Mouse (Mus musculus) spleen, postnatal 10 days (tissue): ENCODE results near the gene Kti12.
A peak's percentile ranks its signal among the peaks of the same experiment; 100 is the strongest.

ENCODE experiments used
- DNase-seq, 2 experiments: peaks; one replicate each; pipeline ENCODE4 v3.0.0; 2021 to 2022; ENCODE audit warnings: low spot score in 2 of 2

The Kti12 gene

DNA sequence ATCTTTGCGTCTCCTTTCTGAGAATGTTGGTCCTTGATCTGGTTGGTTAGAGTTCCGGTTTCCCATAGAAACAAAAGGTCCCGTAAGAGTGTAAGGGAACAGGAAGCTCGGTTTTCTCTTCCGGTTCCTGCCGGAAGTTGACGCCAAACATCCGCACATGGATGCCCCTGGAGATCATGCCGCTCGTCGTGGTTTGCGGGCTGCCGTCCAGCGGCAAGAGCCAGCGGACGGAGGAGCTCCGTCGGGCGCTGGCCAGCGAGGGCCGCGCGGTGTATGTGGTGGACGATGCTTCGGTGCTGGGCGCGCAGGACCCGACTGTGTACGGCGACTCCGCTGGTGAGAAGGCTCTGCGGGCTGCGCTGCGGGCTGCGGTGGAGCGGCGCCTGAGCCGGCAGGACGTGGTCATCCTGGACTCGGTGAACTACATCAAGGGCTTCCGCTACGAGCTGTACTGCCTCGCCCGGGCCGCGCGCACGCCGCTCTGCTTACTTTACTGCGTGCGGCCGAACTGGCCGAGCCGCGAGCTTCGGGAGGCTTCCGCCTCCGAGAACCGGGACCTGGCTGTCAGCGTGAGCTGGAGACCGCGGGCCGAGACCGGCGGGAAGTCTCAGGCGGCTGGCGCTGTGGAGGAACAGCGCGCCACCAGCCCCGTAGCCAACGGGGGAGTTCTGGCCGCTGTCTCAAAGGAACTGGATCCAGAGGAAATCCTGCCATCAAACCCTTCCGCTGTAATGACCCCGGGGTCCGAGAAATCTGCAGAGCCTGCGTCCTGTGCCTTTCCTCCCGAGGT lies at the start of gene Kti12:
Kti12 (plus strand) TSS at position 71 of the 790 bp plus-strand sequence.
- DNase-seq: peak; percentile 65 to 74

DNA sequence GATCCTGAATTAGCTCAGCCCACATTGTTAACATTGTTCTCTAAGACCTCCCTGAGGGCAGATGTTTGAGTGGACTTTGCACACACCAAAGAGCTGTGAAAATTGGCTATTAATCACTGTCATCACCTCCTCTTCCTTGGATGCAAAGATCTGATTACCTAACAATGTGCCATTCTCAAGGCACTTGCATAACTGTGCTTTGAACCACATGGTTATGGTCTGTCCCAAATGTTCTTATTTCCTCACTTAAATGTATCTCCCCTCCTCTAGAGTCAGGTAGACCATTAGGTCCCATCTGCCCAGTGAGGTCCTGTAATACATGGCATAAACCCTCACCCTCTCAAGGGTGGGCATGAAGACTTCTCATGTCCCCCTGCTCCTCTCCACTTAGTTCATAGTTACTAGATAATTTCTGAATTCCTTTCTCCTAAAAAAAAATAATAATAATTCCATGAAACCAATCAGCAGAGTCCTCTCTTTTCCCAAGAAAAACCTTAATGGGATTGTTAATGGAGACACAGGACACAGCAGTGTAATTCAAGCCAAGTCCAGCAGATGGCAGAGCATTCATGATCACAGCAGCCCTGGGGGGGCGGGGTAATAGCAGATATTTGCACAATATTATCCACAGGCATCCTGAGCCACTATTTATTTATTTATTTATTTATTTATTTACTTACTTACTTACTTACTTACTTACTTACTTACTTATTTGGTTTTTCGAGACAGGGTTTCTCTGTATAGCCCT lies 49.3 kb upstream of the Kti12 start:
- DNase-seq: peak; percentile 37 to 77

DNA sequence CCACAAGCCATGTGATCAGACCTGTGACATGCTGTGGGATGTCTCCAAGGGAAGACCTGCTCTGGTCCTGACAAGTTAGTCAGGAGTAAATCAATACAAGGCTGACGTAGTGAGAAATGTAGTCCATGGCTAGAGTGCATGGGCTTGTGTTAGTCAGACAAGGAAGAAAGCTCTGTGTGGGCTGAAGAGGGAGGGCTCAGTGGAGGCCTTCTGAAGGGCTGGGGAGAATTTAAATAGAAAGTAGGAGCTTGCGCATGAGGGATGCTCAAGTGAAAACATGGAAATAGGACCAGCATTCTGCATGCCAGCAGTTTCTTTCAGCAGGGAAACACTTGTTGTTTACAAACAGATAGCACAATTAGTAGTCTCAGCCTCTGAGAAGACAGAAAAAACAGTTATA lies 44.0 kb upstream of the Kti12 start:
- DNase-seq: no peak

DNA sequence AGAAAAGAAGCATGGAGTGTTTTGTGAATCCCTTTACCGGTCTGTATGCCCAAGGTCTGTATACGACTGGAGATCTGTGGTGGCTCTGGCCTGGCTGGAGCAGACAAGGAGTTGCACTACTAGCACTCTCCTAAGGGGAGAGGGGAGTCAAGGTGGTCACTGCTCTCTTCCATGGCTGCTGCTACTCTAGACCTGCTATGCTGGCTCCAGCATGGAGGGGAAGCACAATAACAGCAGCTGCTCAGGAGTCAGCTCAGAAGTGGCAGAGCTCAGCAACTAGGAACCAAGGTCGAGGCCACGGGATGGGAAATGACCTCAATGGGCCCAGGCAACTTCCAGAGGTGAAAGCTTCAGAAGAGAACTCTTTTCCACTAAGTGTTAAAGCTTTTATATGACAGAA lies 36.4 kb upstream of the Kti12 start:
- DNase-seq: no peak

DNA sequence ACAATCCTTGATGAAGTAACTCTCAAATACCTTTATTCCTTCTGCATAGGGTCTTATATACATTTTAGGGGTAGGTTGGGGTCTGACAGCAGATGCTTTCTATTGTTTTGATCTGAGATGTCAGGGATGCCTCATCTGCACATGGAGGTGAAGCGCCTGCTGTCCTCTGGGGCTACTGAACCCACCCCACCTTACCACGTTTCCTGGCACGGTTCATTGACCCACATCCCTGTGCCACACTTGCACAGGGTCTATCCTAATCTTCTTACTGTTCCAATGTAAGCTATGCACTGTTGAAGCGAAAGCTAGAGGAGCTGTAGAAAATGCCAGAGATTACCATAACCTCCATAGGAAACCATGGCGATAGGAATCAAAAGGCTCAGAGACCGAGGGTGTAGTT lies 36.0 kb upstream of the Kti12 start:
- DNase-seq: no peak

DNA sequence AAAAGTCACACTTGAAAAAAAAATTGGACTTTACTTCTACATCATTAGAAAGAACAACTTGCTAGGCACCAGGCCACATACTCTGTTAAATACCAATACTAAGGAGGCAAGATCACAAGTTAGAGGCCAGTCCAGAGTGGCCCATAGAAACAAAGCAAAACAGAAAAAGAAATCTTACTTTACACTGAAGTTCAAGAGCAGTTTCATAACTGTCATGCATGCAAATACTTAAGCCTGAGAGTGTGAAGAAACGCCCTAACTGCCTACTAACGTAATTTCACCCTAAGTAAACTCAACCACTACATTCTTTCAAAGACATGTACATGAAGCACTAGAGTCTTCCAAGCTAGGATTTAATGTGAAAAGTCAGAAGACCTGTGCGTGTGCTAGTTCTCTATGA lies 21.9 kb upstream of the Kti12 start:
- DNase-seq: no peak

DNA sequence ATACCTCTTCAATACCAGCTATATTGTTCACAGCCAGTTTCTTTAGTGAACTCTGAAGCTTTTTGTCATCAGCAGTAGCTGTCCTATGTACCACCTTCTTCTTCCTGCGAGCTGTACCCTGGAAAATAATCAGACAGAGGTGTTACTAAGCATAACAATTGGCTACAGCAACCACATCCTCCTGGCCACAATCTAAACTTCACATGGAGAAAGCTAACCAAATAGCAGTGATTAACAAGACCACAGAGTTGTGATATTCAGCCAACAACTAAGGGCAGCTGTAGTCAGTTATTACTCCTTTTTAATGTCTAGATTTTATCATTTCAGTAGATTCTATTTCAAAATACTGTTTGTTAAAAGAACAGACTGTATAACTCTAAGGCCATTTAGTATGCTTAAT lies 21.5 kb upstream of the Kti12 start:
- no peak for DNase-seq

DNA sequence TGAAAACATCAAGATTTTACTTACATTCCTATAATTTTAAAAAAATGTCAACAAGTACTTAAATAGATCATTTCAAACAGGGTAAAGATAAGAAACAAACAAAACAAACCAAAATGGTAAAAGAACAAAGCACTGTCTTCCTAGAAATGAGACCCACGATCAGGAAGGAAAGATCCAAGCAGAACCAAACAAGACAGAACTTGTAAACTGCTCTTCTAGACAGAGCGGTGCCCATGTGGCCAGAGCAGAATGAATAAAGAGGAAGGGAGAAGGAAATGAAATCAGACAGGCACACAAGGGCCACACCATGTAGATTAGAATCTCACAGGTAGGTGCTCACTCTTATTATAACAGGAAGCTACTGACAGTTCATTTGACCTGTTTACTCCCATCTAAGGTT lies 20.9 kb upstream of the Kti12 start:
- no peak for DNase-seq

DNA sequence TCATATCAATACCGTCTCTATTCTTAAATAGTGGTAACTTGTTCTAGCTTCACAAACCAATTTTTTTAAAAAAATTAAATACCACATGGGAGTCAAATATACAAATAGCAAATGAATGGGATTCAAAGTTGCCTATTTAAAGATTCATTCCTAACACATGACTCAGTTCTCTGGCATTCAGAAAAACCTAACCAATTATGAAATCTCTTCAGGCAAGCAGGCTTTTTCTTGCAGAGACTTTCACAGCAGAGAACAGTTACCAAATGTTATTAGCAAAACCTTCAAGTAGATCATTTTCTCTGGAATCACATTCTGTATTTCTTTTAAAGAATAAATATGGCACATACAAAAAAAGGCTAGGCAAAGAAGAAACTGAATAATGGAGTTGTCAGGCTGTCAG lies 16.9 kb upstream of the Kti12 start:
- no peak for DNase-seq

DNA sequence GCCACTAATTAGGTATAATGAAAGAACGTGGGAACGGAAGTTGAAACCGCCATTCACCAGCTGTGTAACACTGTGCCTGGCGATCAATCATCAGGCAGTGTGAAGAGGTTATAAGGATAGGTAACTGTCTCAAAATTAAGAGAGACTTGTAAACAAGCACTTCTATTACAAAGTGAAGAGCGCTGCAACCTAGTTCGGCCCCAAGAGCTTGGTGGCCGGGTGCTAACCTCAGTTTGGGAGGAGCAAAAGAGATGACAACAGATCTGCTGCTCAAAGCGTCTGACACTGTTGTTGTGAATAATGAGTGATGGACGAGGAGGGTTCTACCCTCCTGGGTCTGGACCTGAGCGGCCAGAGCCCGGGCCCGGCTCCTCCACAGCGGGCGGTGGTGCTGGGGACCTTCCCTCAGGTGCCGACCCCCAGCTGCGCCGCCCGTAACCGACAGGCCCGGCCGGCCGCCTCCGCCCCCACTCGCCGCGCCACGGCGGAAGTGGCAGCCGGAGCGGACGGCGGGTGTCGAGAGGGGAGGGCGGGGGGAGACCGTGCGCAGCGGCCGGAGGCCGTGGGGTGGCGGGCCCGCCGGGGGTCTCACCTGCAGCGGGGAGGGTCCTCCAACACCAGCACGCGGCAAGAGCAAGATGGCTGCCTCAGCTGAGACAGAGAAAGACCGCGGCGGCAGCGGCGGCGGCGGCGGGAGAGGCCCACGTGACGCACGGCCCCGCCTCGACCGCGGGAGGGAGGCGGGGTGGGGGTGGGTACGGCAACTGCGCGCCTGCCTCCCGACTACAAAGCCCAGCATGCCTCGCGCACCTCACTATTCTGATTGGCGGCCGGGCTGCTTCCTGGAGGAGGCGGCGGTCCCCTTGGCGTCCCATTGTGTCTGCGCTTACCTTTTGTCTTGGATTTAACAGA lies 14.4 kb upstream of the Kti12 start, which contains the start of gene Btf3l4:
Btf3l4 (minus strand) TSS at position 699 of the 912 bp plus-strand sequence.
- peak; percentile 84 to 93 for DNase-seq

DNA sequence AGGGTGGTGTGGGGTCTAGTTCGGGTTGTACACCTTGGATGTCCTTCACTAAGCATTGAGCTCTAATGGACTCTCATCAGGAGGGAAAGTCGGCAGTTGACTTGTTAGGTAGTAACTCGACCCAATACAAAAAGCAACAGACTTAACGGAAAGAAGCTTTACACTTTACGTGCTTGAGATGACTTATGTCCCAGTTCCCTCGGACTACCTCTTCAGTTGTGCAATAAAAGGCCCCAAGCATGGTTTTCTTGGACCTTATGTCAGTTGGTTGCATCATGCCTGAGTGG lies 13.8 kb upstream of the Kti12 start:
- DNase-seq: no peak

DNA sequence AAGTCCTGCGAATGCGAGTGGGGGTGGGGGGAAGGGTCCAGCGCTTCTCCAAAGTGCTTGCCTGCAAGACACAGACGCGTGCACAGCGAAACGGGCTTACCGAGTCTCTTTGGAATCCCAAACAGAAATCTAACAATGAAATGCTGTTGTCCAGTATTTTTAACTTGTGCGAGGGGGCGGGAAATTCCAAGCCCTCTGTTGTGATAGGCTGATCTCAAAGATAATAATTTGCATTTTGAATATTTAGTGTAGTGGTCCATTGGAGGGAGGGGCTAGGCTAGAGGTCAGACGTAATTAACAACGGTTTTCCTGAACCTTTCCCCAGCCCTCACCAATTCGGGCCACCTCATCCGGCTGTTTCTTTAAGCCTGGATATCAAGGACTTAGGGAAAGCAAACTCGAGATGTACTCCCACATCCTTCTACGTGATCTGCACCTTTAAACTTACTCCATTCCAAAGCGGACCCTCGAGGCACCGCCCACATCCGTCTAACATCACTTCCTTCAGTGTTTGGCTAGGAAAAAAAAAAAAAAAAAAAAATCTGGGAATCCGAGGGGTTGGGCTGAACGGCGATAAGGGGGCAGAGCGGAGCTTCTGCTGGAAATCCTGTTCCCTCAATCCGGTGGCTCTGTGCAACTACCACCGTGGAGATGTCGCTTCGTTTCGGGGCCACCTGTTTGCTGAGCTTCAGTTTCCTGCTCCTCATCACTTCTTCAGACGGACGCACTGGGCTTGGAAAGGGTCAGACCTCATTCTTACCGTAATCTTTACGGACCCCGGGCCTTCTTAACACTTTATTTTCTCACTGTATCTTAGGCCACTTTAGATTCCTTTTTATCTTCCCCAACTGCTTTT lies 13.2 kb upstream of the Kti12 start, which contains the start of gene Txndc12:
Txndc12 (plus strand) TSS at position 487 of the 856 bp plus-strand sequence.
- DNase-seq: peak; percentile 54 to 76

DNA sequence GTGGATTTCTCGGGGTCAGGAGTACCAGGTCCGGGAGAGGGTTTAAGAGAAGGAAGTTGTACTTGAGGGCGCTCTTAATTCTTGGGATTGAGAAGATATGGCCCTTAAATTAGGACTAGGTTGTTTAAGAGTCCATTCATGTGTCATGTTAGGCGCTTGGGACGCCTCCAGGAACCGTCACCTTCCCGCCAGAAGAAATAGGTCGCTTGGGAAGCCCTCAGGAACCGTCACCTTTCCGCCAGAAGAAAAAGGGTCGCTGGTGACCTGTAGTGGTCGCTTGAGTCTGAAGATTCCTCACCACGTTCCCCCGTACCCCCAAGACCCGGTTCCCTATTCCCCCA lies 12.6 kb upstream of the Kti12 start:
- DNase-seq: no peak

DNA sequence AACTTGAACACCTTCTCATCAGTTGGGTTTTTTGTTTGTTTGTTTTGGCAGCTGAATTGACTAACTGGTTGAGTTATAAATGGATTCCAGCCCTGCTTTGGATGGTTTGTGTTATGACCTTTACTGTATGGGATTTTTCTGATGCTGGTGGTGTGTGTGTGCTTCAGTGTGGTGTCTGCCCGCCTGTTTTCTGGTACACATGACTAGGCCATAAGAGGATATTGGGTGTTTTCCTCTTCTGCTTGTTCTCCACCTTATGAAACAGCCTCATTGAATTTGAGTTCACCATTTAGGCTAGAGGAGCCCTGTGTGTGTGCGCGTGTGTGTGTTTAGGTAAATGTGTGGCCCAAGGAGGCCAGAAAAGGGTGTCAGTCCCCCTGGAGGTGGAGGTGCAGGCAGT lies 12.1 kb upstream of the Kti12 start:
- DNase-seq: no peak

DNA sequence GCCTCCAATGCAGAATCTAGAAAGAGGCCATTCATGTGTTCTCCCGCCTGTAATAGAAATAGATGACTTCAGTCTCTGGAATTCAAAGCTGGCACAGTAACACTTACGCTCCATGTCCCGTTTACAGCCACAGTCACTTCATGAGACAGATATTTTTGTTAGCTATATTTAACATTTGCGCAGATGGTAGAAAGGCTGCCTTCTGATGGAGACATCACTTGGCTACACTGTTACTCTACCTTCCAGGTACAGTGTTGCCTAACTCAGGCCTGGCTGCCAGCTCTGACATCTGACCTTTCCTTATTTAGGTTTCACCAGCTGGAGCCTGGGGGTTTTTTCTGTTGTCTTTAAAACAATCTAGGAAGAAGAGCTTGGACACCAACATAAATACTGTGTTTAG lies 9.6 kb upstream of the Kti12 start:
- no peak for DNase-seq

DNA sequence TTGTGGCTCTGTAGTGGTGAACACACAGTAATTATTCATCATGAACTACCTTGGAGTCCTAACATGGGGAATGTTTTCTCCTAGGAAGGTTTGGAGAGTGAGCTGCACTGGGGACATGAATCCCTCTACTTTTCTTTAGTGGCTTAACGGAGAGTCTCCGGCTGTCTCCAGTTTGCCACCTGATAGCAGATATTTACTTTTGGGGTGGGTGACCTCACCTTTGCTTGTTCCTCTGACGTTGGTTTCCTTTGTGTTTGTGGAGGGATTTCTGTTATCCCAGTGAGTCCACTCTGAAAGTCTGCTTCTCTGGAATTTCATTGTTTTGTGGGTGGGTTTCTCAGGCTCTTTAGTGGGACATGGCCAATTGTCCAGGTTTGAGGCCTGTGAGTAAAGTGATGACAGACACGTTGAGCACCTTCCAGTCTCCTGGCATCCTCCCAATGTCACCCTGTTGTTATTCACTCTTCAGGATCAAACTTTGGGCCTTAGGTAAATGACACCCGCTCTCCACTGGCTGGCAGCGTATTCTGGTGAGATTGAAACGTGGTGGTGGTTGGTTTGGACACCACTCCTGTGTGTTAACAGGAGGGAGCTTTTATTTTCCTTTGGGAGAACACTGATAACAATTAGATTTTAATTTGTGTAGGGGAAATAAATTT lies 5.5 kb upstream of the Kti12 start:
- DNase-seq: no peak

DNA sequence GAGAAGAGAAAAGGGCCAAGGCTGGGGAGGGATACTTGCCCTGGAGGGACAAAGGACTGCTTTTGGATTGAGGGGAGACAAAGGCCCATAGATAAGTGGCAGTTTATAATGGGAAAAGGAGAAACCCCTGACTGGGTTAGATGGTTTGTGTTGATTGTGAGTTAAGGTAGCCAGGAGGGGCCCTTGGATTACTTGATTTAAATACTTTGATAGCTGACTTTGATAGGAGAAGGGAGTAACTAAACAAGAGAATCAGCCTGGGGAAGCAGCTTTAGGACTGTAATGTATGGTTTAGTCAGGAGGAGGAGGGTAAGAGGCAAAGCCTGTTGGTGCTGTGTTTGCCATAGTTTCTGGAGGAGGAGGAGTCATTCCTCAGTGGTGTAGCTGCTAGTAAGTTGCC lies 4.2 kb upstream of the Kti12 start:
- no peak for DNase-seq

DNA sequence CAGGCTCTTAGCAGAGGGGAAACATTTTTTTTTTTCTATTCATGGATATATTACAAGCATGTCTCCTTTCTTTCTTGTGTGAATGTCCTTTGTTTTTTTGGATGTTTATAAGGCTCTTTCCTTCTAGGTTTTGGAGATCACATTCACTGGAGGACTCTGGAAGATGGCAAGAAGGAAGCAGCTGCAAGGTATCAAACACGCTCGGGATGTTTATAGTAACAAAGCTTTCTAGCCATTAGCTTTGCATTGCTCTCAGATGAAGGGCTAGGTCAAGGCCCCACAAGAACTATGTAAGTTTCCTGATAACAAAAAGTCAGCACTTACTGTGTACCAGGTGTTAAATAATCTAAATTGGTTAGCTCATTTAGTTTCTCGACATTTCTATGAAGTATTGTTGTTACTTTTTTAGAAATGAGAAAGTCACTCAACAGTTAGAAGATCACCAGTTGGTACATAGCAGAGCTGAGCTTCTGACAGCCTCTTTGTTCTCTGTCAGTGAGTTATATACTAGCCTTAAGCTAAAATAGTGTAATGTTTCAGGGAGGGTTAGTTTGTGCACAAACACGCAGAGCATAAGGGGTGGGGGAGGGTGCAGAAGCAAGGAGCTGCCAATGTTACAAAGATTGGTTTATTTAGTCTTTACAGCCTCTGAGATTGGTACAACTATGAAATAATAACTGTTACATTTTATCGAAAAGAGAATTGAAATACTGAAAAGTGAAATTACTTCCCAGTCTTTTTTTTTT lies 1.6 kb upstream of the Kti12 start:
- no peak for DNase-seq

DNA sequence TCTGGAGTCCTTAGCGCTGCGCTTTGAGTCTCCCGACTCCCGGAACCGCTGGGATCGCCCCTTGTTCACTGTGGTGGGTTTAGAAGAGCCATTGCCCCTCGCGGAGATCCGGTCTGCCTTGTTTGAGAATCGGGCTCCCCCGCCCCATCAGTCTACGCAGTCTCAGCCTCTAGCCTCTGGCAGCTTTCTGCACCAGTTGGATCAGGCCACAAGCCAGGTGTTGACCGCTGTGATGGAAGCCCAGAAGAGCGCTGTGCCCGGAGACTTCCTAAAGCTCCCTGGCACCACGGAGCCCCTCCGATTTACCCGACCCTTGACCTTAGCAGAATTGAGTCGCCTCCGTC lies 892 bp downstream of the Kti12 start, which contains the start of gene A730015C16Rik:
A730015C16Rik (minus strand) TSS at position 115 of the 344 bp plus-strand sequence.
- DNase-seq: peak; percentile 37 to 42

DNA sequence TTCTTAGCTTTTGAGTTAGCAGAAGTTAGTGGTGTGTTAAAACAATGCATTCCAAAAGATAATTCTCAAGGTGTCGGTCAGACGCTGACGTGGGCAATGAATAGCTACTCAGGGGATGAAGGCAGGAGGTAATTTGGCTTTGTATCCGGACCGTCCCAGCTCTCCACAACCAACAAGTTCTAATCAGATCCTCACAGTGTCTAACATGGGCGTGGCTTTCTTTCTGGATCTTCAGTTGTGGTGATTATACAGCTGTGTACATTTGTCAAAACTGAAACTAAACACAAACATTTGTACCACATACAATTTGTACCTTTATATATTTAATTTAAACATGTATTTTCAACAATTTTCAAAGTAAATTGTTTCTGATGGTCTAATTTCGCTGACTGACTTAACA lies 19.2 kb downstream of the Kti12 start:
- no peak for DNase-seq
